Mouse (Mus musculus) spleen, postnatal 10 days (tissue): ENCODE results near the gene Thpo.

ENCODE experiments used
- DNase-seq, 2 experiments: peaks; one replicate each; pipeline ENCODE4 v3.0.0; 2021 to 2022; ENCODE audit warnings: low spot score in 2 of 2

The Thpo gene

DNA sequence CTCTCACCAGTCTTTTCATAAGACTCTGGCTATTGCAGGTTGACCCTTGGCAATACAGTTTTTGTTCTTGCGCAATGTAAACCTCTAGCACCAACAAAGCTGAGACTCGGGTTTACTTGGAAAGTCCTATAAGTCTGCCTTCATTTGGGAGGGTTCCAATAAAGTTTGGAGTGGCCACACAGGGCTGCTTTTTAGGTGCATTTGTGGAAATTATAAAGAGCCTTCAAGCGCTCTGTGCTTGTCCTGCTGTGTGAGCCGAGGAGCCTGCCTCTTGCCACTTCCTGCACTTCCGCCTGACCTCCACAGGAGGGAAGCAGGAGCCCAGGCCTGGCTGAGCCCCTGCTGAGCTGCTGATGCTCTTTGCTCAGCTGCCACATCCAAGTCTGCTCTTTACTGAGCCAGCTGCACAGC lies 10.0 kb downstream of the Thpo start:
- peak in 1 of 2 experiments; percentile 45 for DNase-seq

DNA sequence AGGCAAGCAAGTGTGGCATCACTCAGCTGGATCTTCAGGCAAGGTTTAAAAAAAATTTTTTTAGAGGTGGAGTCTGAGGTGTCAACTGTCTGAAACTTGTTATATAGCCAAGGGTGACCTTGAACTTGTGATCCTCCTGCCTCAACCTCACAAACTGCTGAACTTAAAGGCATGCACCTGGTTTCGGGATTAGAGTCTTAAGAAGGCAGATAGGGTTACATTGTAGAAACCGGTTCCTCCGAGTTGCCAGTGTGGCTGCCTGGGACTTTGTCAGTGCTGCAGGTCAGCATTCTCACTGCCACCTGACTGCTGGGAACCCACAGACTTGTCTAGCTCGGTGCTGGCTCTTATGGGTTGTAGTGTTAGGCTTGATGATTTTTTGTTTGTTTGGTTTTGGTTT lies 11.1 kb downstream of the Thpo start:
- no peak for DNase-seq

- no peak for DNase-seq
Measured at GRCm38 (mm10) chr16:20722736-20723135, 11.6 kb downstream of the Thpo start.

GRCm38 (mm10) chr16:20721808-20722207 lies 12.5 kb downstream of the Thpo start:
- DNase-seq = no peak

DNA sequence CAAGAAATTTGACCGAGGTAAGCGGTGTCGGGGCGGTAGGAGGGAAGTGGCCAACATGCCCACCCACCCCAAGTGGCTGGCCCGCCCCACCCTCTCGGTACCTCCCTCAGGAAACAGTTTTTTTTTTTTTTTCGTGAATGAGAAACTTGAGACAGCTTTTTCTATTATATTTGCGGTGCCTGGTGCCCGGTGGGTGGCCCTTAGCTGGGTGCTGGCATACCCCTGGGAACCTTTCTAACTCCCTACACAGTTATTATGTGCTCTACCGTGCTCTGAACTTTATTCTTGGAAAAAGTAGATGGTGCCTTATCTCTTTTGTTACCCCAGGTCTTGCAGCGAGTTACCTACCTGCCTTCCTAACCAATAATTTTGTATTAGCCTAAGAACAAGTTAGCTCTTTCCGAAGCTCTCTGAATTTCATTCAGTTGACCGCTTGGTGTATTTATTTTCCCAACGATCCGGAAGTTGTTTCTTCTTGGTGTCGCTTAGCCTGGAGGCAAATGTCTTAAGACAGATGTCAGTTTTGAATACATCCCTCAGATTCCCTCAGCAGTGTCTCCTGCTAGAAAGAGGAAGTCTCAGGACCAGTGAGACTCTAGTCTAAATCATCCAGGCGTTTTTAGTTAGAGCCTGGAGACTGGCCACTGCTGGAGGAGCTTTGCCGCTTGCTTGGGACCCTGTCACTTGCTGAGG lies 16.2 kb downstream of the Thpo start:
- DNase-seq = no peak

GRCm38 (mm10) chr16:20717181-20717977 lies 16.9 kb downstream of the Thpo start, which contains the start of the genes Polr2h and Clcn2:
TSS of gene Polr2h (plus strand) at chr16:20717665.
TSS of gene Clcn2 (minus strand) at chr16:20717746.
- DNase-seq = peak; percentile 97

DNA sequence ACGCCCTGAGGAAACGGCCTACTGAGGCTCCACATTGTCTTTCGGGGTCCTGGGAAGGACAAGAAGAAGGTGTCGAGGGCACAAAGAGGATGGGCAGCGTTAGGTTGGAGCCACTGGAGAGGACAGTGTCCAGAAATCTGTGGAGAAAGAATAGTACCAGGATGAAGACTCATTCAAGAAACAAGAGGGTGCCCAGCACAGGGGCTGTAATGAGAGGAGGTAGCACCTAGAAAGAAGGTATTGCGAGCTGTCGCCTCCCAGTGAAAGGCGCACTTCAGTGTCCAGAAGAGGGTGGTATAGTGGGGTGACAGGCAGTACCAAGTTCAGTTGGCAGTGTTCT lies 17.5 kb downstream of the Thpo start:
- no peak for DNase-seq

GRCm38 (mm10) chr16:20715976-20716840 lies 18.1 kb downstream of the Thpo start:
- DNase-seq = peak; percentile 74 to 81

DNA sequence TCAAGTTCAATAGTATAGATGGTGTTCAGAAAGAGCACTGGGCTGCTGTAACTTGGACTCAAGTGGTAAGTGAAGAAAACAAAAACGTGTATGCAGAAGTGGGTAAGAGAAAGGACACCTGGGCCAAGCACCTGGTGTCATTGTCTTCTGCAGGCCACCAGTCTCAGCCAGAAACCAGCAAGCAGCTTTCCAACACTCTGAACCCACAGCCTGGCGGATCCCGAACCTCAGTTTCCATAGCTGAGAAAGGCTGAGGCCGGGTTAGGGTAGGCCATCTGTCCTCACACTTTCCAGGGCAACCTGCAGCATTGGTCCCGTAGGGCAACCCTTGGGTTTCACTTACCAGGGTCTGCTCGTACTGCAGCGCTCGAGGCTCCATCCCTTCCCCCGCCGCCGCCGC lies 18.7 kb downstream of the Thpo start:
- DNase-seq = no peak

DNA sequence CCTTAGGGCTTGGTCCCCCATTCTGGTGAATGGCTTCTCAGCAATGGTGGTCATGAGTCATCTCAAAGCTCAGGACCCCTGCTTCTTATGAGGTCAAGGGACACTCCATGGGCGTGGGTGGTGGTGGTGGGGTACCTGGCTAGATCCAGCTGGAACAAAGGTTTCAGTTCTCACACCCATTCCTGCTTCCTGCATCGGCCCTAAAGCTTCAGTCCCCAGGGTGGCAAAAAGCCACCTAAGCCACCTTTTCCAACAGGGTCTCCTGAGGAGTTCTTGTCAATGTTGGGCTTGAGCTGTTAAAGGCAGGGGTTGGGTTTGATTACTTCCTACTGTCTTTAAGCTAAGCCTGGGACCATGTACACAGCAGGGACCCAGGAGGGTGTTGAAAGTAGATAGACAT lies 19.1 kb downstream of the Thpo start:
- peak in 1 of 2 experiments; percentile 24 for DNase-seq

DNA sequence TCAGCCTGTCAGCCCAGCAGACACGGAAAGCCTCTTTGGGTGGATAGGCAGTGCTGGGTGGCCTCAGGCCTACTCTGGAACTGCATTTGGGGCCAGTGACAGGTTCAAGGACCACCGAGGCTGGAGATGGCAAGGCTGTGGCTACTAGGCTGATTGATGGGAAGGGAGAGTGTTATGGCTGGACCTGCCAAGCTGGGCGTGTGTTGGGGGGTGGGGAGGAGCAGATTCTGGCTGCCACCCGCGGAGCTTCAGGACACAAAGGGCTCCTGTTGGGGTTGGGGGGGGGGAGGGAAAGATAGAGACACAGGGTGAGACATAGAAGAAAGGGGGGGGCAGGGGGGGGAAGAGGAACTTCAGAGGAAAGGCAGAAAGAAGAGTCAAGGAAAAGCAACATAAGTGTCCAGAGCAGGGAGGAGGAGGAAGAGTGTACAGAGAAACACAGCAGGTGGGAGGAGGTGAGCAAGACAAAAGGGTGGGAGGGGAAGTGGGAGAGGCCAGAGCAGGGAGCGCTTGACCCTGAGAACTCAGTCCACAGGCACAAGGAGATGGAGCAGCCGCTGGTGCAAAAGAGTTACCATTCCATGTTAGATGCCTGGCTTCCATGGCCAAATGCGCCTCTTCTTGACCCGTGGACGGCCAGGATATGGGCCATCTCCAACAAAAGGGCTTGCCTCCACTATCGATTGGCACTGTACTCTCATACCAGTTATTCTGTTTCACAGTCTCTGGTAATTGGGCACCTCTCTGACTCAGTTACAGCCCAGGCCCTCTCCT lies 19.8 kb downstream of the Thpo start:
- DNase-seq = peak in 1 of 2 experiments; percentile 26

DNA sequence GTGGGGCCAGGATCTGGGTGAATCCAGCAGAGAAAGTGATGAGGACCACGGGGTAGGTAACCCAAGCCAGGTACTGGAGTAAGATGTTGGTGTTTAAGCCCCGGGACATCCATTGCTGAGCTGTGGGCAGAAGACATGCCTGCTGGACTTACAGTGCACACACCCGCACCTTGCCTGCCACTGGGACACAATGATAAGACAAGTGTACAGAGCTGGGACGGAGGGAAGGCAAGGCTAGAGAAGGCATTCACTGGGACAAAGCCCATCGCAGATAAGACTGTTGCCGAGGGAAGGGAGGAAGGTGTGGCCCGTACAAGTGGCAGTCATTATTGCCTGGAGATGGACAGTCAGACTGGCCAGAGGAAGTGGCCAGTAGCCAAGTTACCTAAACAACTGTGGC lies 21.4 kb downstream of the Thpo start:
- DNase-seq = peak in 1 of 2 experiments; percentile 45

- DNase-seq = no peak
Measured at GRCm38 (mm10) chr16:20712190-20712589, 22.1 kb downstream of the Thpo start.

- peak in 1 of 2 experiments; percentile 45 for DNase-seq
Measured at GRCm38 (mm10) chr16:20710810-20711209, 23.5 kb downstream of the Thpo start.

DNA sequence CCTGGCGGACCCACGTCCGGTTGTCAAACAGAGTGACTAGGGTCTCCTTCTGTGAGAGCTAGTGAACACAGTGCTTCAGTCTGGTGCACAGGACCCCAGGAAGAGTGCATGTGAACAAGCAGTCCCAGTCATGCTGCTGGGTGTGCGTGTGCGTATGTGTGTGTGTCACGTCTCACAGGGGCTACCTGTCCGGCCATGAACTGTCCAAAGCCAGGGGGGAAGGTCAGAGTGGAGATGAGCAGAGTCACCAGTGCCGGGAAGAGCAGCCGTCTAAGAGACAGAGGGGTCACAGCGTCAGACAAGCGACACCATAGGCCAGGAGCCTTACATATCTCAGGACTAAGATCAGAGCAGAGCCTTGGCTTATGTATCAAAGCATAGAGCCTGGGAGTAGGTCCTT lies 23.9 kb downstream of the Thpo start:
- no peak for DNase-seq

GRCm38 (mm10) chr16:20708939-20709734 lies 25.2 kb downstream of the Thpo start:
- peak in 1 of 2 experiments; percentile 56 for DNase-seq

DNA sequence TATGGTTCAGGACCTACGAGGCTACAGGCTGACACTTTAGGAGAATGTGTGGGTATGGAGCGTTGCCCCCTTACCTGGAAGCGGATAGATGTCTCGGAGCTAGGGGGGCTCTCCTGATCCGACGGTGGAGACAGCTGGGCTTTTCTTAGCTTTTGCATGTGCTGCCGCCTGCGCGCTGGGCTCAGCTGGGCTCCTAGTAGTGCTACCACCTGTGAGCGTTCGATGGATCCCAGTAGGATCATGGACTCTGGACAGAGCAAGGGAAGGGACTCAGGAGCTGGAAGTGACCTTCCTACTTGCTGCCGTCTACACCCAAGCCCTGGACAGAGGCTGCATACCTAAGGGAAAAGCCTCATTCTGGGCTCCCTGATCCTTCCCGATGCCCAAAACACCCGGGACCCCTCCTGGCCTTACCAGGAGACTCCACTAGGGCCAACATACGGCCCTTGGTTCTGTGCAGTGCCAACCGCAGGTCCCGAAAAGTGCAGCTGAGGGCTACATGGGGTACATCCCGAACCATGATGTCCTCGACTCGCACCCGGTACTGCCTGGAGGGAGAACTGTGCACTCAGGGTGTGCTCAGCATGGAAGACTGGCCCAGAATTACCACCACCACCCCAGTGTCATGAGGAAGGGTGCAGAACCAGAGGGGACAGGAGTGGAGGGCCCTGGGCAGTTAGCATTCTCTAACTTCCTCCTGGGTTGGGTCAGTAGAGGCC lies 25.9 kb downstream of the Thpo start:
- DNase-seq = no peak

- no peak for DNase-seq
Measured at GRCm38 (mm10) chr16:20706407-20707055, 27.8 kb downstream of the Thpo start.

GRCm38 (mm10) chr16:20705786-20706185 lies 28.5 kb downstream of the Thpo start:
- DNase-seq = no peak
